Mouse (Mus musculus) liver, embryonic 14.5 days (tissue): ENCODE measurements around the gene Rnf43.

Experiments
- CTCF ChIP-seq: IDR thresholded peaks from 2 replicates; pipeline ENCODE4 v1.5.1; 2016; ENCODE audit warnings: antibody characterized with exemption, low read depth, control low read depth
- EP300 ChIP-seq: IDR thresholded peaks from 2 replicates; pipeline ENCODE4 v1.6.1; 2016; ENCODE audit warnings: antibody characterized with exemption, low read depth

GRCm38 (mm10) chr11:87758957-87759608 is 96.6 kb downstream of the Rnf43 start:
- no peak for TF ChIP-seq EP300
- no peak for TF ChIP-seq CTCF
